Mouse (Mus musculus) 3T3-L1 (cell line): Measurements from ENCODE around the gene Pkp1.

ENCODE experiments used
- DNase-seq: peaks from one replicate; pipeline ENCODE4 v3.0.0-alpha.2; 2015; ENCODE audit warnings: low read depth, low spot score

Gene Pkp1

GRCm38 (mm10) chr1:135857137-135857775 lies 61.8 kb downstream of the Pkp1 start:
- DNase-seq, result no peak

- no peak for DNase-seq
These were observed 62.9 kb downstream of the Pkp1 start for GRCm38 (mm10) chr1:135856070-135856469.

- DNase-seq, result no peak
These were observed 63.7 kb downstream of the Pkp1 start for GRCm38 (mm10) chr1:135855344-135855687.

- DNase-seq, result no peak
These were observed 64.2 kb downstream of the Pkp1 start for GRCm38 (mm10) chr1:135854591-135855343.

- DNase-seq, result no peak
These were observed 65.8 kb downstream of the Pkp1 start for GRCm38 (mm10) chr1:135853200-135853599.

GRCm38 (mm10) chr1:135852044-135852756 lies 66.8 kb downstream of the Pkp1 start:
- DNase-seq, result peak; percentile 85

GRCm38 (mm10) chr1:135850722-135851512 lies 68.1 kb downstream of the Pkp1 start:
- peak; percentile 80 for DNase-seq

GRCm38 (mm10) chr1:135847611-135848351 lies 71.2 kb downstream of the Pkp1 start:
- DNase-seq, result no peak

GRCm38 (mm10) chr1:135847139-135847562 lies 71.9 kb downstream of the Pkp1 start:
- DNase-seq, result peak; percentile 91

GRCm38 (mm10) chr1:135846632-135847031 lies 72.4 kb downstream of the Pkp1 start:
- no peak for DNase-seq

- peak; percentile 95 for DNase-seq
These were observed 74.5 kb downstream of the Pkp1 start for GRCm38 (mm10) chr1:135844481-135844880.

- peak; percentile 57 for DNase-seq
These were observed 75.3 kb downstream of the Pkp1 start for GRCm38 (mm10) chr1:135843519-135844262.

- DNase-seq, result no peak
These were observed 78.2 kb downstream of the Pkp1 start for GRCm38 (mm10) chr1:135840675-135841395.

- DNase-seq, result no peak
These were observed 79.9 kb downstream of the Pkp1 start for GRCm38 (mm10) chr1:135839065-135839464.

GRCm38 (mm10) chr1:135838626-135839025 lies 80.4 kb downstream of the Pkp1 start:
- DNase-seq, result no peak

GRCm38 (mm10) chr1:135835716-135836483 lies 83.1 kb downstream of the Pkp1 start, which contains the start of gene Tnnt2:
Gene Tnnt2, plus strand, starts transcription at chr1:135836354.
- no peak for DNase-seq

- no peak for DNase-seq
These were observed 84.0 kb downstream of the Pkp1 start for GRCm38 (mm10) chr1:135834983-135835382.

GRCm38 (mm10) chr1:135834206-135834859 lies 84.7 kb downstream of the Pkp1 start:
- no peak for DNase-seq
